Mouse (Mus musculus): Measurements from ENCODE around the gene Dpf3. TPM values are rescaled to one million over a fixed set of nuclear protein-coding genes. Genes with fewer than 3 reads are reported as not detected.

The Dpf3 gene
- polyA plus RNA-seq, 1 experiment = 4.7 TPM

DNA sequence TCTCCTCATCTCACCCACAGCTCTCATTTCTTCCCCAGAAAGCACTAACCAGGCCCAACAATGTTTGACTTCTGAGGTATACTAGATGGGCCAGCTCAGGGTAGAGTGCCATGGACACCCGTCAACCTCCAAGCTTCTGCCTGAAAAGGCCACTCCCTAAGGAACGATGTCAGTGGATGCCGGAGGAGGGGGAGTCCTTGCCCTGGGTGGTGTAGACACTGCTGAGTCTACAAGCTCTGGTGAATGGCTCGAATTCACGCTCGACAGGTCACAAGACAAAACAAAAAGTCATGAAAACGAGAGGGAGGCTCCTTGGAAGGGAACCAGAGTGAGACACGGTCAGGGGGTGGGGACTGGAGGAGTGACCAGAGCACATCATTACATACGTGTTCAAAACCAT lies 17.4 kb downstream of the Dpf3 start:
- no peak for DNase-seq (ENCODE audit: low spot score)

DNA sequence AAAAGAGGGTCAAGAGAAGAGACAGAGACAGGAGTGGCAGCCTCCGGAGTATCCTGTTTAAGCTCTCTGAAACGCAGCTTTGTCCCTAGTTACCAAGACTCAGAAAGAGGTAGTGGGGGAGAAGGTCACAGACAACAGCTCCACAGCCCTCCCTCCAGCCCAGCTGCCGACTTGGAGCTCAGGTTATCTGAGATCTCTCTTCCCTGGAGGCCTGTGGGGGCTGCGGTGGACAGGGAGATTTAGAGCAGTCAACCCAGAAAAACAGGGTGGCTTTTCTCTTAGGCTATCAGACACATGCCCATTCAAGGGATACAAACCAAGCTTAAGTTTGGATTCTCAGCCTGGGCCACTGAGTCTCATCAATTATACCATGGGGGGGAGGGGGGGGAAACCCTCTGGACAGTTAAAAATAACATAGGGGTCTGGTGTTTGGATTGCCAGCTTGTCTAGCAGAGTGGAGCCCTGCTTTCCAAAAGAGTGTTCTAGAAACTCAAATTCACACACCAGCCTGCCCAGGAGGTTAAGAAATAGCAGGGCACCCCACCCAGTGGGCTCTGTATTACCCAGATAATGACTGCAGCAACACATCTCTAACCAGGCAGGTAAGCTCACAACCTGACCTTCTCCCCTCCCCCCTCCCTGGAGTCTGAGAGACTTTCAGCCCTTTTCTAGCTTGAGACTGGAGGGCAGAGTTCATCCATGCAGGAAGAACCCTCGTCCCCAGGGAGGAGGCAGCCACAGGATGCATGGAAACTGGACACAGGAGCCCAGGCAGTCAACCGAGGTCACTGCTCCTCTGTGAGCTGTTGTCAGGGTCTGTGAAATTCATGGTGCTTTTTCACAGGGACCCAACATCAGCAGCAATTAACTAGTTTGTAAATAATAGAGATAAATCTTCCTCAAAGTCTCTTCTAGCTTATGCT lies 20.7 kb downstream of the Dpf3 start:
- DNase-seq (ENCODE audit: low spot score) = no peak

DNA sequence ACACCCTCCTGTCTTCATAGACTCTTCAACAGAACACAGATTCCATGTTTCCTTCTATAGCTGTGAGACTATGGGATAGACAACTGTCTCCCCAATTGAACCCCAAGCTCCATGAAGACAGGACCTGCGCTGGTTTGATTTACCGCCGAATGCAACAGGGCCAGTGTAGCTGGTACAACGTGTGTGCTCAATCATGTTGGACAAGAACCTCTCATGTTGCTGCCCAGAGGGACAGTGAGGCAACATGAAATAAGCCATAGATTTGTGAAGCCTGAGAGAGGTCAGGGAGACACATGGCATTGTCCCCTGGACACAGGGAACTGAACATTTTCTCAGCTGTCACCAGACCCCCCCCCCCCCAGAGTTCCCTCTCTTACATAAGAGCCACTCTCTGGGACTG lies 21.5 kb downstream of the Dpf3 start:
- DNase-seq (ENCODE audit: low spot score) = no peak

DNA sequence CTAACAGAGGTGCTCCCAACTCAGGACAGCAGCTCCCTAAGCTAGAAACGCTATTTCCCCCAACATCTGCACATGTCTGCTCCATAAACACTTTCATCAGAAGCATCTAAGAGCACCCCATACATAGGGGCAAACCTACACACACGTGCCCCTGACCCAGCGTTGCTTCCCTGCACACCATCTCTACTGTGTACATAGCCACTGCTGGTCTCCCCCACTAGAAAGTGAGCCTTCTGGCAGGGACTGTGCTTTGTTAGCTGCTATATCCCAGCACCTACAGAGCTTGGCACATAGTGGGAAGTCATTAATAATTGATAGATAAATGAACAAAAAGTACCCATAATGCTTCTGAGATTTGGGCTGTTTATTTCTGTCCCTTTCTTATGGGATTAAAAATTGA lies 27.2 kb downstream of the Dpf3 start:
- no peak for DNase-seq (ENCODE audit: low spot score)

DNA sequence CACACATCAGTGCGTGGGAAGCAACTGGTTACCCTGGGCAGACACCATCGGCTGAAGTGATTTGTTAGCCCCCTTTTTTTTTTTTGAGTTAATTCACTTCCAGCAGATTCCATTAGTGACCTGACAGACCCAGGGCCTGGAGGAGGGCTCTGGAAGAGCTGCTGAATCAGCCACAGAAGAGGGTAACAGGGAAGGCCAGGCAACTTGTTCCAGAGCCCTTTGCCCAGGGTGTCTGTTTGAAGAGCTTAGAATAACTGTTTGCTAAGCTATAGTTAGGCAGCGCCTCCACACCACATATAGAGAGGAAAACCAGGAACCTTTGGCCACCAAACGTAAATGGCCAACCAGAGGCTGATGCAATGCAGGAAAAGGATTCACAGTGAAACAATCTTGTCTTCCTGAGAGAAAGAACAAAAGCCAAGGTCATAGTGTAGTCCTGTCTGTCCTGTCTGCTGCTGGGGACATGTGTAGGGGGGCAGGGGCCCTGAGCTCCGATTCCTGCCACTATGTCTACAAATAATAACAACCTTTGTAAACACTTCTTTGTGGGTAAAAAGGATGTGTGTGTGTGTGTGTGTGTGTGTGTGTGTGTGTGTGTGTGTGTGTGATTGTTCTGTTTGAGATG lies 32.7 kb downstream of the Dpf3 start:
- DNase-seq (ENCODE audit: low spot score) = no peak

DNA sequence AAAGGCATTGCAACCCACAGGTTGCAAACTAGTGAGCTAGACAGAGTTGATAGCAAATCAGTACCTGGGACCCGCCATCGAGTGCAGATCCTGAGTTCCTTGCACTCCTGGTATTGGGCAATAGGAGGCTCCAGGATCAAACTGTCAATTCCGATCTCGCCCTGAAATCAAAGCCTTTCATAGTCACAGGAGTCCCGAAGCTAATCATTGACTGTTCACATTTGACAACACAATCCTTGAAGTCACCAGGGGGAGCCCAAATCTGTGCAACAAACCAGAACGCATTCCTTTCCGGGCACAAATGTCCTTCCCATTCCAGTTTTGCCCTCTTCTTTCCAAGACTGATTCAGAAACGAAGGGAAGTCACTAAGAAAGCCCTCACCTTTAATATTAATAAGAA lies 35.7 kb downstream of the Dpf3 start:
- no peak for DNase-seq (ENCODE audit: low spot score)

DNA sequence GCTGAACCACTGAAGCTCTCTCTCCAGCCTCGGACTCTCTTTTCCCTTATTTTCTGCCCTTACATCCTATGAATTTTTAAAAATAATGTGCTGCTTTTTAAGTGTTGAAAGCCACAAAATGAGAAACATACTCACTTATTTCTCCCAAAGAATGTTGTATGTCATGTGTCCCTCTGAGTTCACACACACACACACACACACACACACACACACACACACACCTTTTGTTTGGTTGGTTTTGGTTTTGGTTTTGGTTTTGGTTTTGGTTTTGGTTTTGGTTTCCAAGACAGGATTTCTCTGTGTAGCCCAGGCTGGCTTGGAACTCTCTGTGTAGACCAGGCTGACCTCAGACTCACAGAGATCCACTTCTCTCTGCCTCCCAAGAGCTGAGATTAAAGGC lies 37.0 kb downstream of the Dpf3 start:
- no peak for DNase-seq (ENCODE audit: low spot score)

DNA sequence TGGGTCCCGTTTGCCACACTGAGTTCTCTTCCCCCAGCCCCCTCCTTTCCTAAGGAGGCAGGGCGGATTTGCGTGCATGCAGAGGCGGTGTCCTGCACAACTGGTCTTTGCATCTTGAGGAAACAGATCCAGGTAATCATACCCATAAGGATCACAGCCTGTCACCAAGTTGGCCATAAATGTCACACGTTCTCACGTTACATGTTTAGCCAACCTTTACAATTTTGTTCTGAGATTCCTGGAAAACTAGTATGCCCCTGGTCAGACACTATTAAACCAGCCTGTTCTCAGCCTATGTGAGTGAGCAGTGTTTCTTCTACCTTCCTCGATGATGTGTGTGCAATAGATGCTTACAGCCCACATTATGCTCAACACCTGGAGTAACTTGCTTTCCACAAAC lies 38.3 kb downstream of the Dpf3 start:
- DNase-seq (ENCODE audit: low spot score) = no peak

DNA sequence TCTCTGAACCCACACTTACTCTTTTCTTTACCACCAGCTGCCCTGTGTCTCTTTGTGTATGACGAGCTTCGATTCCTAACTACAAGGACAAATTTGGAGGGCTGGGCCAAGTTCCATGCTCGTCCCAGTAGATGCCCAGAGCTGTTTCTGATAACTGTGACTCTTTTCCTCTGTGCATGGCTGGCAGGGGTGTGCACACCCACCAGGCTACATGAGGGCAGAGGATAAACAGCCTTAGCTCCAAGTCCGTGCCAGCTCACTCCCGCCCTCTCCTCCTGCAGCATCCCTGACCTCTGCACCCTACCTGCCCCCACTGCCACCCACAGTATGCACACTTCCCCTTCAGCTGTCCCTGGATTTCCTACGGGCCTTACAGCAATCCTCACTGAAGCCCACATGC lies 41.9 kb downstream of the Dpf3 start:
- DNase-seq (ENCODE audit: low spot score) = no peak

DNA sequence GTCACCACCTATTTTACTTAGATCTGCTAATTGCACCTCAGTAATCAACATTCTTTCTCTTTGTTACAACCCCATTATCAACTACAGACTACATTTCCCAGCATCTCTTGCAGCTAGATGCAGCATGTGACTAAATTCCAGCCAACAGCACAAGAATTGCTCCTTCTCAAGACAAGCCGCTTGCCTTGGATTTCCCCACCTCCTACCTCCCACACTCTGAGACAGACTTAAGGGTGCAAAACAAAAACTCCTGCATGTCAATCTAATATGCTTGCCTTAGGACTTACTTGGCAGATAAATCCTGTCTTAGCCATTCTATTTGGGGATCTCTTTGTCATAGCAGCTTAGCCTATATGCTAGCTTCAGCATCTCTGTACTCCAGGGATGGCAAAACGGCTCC lies 43.1 kb downstream of the Dpf3 start:
- DNase-seq (ENCODE audit: low spot score) = no peak

DNA sequence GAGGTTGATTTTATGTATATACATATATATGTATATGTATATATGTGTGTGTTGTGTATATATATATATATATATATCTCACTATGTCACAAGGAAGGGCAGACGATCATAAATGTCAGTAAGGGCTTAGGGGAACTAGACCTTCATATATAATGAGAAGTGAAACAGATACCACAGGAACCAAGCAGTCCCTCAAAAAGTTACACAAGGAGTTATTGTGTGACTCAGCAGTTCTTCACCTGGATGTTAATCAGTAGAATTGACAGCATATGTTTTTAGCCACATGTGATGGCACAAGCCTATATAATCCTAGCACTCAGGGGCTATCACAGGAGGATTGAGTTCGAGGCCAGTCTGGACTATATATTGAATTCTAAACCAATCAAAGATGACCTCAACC lies 49.5 kb downstream of the Dpf3 start:
- DNase-seq (ENCODE audit: low spot score) = no peak

DNA sequence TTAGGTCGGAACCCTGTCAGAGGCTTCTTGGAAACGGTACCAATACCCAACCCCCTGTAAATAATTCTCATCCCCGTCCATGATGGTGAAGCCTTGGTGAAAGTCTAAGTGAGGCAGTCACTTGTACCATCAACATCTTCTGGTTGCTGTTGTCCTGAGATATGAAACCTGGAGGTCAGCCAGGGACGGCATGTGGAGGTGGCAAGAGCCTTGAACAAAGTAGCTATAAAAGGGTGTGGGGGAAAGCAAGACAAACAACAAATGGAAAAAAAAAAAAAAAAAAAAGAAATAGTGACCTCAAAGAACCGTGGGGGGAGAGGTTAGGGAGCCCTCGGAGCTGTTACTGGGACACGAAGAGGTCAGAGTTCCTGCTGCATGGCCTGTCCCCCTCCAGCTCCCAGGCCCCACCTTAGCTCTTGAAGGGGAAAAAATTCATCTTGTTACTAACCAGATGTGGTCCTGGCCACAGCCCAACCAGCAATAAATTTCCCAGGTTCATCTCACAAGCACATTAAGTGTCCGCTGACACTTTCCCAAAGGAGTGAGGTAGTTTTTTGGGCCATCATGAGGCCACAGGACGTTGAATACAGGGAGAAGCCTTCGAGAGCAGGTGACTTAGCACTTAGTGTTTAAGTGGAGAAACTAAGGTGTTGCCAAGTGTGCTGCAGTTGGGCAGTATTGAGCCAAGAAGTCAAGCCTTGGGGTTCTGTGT lies 53.4 kb downstream of the Dpf3 start:
- DNase-seq (ENCODE audit: low spot score) = no peak

DNA sequence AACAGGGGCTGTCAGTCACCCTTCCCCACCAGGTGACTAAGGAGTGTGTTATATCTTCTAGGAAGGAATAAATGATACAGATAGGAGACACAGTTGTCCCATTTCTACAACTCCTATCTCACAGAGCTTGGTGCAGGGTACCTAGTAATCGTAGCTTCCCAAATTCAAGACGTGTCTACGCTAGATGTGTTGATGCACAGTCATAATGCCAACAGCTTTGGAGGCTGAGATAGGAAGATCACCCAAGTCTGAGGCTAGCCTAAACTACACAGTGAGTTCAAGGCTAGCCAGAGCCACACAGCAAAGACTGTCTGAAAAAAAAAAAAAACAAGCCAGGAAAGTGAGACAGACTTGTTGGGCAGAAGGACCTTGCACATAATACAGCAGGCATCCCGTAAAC lies 54.1 kb downstream of the Dpf3 start:
- DNase-seq (ENCODE audit: low spot score) = no peak

DNA sequence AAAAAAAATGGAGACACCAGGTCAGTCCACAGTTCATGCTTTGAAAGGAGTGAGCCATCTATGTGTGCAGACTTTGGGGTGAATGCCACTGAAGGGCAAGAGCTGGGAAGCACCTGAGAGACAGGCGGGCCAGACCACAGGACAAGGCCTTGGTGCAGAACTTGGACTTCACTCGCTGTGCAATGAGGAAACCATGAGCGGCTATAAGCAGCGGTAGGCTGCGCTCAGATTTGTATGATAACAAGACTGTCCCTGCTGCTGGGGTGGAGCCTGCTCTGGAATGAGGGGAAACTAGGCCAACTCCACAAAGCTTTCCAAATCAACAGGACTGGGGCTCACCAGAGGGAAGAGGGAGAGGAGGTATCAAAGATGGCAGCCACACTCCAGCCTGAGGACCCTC lies 57.3 kb downstream of the Dpf3 start:
- no peak for DNase-seq (ENCODE audit: low spot score)

DNA sequence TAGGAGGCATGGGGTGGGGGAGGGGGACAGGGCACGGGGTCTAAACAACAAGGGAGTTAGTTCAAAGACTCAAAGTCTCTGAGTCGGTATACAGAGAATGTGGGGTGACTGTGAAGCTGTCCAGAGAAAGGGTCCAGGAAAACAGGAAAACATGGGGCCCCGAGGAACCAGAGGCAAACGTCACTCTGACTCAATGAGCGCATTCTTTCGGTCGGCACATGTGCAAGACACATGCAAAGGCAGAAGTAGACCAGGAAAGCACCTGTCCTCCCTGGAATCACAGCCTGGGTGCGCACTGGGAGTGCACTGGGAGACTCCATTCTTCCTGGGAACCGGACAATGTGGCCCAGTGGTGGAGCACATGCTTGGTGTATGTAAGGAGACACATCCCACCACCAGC lies 59.5 kb downstream of the Dpf3 start:
- no peak for DNase-seq (ENCODE audit: low spot score)

DNA sequence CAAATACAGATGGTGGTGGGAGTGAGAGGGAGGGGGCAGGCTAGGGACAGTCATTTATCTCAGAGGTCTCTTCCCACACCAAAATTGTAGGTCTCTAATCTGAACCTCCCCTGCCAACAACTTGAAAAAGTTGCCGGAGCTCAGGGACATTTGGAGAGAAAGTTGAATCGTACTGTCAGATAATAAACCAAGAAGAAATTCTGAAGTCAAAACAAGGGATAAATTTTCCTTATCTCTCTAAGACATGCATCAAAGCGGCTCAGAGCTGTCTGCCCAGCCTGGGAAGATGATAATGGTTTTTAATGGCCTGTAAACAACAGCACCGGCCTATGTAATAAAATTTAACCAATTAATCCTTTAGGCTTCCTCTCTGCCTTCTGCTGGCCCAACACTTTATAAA lies 59.9 kb downstream of the Dpf3 start:
- DNase-seq (ENCODE audit: low spot score) = no peak

DNA sequence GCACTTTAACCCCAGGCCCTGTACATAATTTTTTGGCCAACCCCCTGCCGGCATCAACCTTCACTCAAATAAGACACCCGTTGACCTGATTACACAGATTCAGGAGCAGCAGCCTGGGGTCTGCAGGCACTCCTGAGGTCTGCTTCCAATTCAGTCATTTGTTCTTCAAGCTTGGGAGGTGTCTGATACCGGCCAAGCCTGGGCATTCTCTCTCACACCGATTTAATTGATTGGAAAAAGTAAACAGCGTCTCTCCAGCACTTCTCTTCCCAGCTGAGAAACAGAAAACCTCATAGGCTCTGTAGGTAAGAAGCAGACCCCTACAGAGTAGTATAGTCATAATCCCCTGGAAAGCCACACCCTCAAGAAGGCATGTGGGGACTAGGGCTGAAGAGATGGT lies 61.2 kb downstream of the Dpf3 start:
- no peak for DNase-seq (ENCODE audit: low spot score)

DNA sequence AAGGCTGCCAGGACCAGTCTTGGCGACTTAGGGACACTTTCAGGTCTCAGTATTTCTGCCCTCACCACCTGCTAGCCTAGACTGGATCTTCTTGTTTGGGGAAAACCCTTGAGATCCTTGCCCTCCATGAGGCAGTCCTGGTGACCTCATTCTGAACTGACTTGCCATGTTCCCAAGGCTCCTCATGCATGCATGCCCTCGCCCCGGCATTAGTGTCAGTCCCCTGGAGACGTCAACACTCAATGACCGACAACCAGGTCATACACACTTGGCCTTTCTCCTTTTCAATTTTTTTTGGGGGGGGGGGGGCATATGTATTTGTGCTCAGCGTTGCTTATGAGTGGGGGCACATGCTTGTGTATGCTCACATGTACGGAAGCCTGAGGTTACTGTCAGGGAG lies 61.8 kb downstream of the Dpf3 start:
- DNase-seq (ENCODE audit: low spot score) = no peak

DNA sequence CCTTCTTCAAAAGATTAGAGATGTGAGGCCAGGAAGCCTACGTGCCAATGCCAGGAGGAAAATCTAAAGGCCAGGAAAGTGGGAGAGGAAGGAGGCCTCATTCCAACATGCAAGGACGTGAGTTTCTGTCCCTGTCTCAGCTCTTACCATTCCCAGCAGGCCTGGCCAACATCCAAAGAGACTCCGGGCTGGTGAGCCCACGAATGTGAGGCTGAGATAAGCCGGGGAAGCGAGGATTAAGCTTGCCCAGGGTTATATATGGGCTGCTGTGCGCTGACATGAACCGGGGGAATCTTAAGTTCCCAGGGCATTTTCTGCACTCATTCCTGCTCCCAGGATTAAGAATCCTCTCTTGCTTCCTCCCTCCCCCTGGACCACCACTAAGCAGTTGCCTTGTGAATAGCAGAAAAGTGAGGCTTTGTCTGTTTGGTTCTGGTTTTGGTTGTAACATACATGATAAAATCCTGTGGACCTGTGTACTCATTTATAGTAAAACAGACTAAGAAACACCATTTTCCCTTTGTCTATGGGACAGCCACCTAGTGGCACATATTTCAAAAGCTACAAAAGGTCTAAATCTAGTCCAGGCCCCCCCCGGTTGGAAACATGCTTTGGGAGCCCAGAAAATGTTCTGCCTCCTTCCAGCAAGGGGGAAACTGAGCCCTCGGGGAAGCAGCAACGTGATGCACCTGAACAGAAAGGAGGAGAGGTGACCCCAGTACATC lies 62.6 kb downstream of the Dpf3 start:
- no peak for DNase-seq (ENCODE audit: low spot score)

DNA sequence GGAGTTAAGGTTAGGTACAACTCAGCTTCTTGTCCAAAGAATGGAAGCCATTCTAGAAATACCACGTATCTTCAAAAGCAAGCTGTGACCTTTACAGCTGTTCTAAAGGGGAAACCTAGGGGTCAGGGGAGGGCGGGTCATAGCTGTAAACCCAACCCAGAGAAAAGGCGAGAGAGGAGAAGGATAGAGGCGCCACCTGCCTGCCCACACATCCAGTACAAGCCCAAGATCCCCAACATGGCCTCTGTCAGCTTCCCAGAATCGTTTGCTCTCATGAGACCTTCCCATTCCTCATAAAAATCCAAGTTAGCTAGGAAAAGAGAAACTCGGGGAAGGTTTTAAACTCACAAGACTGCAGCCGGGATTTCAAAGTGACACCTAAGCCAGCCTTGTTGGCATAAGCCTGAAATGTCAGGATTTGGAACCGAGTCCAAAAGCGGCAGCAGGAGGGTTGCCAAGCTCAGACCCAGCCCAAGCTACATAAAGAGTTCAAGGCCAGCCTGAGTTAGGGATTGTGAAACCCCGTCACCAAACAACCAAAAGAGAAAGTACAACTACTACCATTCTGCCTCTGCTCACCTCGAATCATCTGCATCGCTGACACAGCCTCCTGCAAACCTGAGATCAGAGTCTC lies 63.3 kb downstream of the Dpf3 start:
- no peak for DNase-seq (ENCODE audit: low spot score)

DNA sequence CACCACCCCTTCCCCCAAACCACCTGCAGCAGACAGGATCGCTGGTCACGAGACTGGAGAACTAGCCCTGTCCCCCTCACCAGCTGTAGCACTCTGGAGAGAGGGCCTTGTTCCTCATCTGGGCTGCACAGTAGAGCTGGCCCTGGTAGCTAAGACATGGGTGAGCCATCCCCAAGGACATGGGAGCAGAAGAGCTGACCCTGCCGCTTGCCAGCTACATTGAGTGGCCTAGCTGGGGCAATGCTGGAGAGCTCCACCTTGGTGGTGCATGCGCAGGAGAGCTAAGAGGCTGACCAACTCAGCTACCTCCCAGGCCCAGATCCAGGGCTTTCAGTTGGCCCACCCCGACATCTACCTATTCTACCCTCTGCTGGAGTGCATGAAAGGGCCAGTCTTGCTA lies 67.2 kb downstream of the Dpf3 start:
- no peak for DNase-seq (ENCODE audit: low spot score)

DNA sequence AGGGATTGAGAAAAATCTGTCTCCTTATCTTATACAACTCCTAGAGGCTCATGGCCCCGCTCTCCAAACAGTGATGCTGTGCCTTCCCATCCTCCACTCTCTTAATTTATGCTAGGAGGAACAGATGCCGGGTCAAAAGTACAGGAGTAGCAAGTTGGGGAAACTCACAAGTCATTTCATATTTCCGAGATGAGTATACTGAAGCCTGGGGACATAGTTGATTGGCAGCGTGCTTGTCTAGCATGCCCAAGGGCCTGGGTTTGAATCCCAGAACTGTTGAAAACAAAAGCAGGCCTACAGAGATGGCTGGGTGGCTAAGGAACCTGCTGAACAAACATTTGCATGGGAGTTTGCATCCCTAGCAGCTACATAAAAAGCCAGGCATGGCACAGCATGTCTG lies 72.3 kb downstream of the Dpf3 start:
- no peak for DNase-seq (ENCODE audit: low spot score)
